Mouse (Mus musculus) A20 (cell line): ENCODE measurements at regions not wholly inside any gene's neighbourhood (a gene's known extent, or its start where the extent isn't known, plus 50 kb on each side); places are given as distances from the start of the nearest gene placed in this dataset.

Experiments used
- DNase-seq: peaks from one replicate; pipeline ENCODE4 v3.0.0-alpha.2; 2011; ENCODE audit warnings: low read depth, low spot score

DNA sequence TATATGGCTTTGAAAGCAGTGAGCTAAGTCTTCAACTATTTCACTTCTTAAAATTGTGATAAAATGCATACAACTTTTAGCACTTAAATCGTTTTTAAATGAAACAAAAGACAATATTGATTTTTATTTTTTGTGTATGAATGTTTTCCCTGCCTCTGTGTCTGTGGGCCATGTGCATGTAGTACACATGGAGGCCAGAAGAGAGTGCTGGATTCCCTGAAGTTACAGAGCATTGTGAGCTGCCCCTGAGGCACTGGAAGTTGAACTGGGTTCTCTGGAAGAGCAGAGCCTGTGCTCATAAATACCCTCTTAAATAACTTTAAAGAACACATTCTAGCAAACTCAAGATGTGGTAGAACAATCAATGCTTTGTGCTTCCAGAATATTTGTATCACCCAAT is 61.8 kb upstream of the Gm6812 start:
- DNase-seq: no peak

DNA sequence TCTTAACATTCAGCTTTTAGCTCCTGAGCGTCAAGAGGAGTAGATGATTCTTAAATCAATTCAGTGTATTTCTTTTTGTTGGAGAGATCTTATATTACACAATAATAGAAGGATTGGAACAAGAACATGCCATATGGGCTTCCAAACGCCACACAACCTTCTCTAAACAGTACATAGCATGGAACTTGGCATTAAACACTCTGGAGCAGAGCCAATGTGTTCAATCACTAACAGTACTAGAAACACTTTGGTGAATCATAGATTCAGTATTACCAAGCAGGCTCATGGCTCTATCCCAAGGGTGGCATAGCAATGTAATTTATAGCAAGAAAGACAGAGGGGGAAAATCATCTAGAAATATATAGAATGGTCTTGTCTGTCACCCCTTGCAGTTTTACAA is 60.4 kb upstream of the Gm6812 start:
- DNase-seq: no peak

DNA sequence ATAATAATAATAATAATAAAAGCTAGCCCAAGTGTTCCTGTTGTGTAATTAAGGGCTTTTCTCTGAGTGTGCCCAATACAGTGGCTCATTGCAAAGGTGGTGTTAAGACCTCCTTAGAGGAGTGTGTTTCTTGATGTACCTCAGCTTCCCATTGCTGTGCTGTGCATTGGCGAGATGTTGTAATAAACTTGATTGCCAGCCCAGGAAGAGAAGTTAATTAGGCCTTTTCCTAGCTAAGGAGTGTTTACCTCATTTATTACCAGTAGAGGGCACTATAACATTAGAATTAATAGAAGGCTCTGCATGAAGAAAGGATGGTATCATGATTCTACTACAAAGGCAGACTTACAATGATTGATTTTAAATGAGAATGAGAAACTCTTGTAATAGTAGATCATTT is 57.9 kb upstream of the Gm6812 start:
- peak; percentile 27 for DNase-seq

DNA sequence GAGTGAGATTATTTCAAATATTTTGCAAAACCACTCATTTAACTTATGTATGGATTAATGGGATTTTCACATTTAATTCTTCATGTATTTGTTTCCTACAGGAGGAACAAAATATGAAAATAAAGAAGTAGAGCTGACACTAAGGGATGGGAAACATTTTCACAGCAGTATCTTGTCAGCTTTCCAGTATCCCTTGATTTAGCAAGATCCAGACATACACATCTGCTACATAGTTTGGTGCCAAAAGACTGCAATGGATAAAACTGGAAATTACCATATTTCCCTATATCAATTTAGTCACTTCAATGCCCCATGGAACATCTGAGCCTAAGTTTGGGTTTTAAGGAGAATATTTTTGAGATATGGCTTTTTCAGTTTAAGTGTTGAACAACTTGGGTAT is 52.9 kb upstream of the Gm6812 start:
- no peak for DNase-seq
